Mouse (Mus musculus) hindbrain, postnatal 0 days (tissue): ENCODE data around the gene Mbtps2. TPM values are rescaled to one million over a fixed set of nuclear protein-coding genes. Genes with fewer than 3 reads are reported as not detected.

ENCODE experiments used
- ATAC-seq: fragments of 200-750 bp; cut with Nextera tagmentation; 2 replicates; pipeline ENCODE4 v1.8.0; 2017; ENCODE audit warnings: mild to moderate bottlenecking, moderate TSS enrichment, moderate library complexity
- DNase-seq: peaks from one replicate; pipeline ENCODE4 v3.0.0-alpha.2; 2015; ENCODE audit warnings: low spot score
- H3K27ac ChIP-seq: fragments of 300-500 bp; sonication (generic); 2 replicates; pipeline ENCODE4 v1.5.1; 2014; ENCODE audit warnings: mild to moderate bottlenecking
- H3K27me3 ChIP-seq: fragments of 300-500 bp; sonication (generic); 2 replicates; pipeline ENCODE4 v1.6.1; 2014; ENCODE audit warnings: low read length, mixed read lengths; ENCODE audit not compliant: insufficient read depth
- H3K36me3 ChIP-seq: fragments of 300-500 bp; sonication (generic); 2 replicates; pipeline ENCODE4 v1.6.1; 2014; ENCODE audit warnings: low read length, mixed read lengths; ENCODE audit not compliant: insufficient read depth
- H3K4me1 ChIP-seq: fragments of 300-500 bp; sonication (generic); 2 replicates; pipeline ENCODE4 v1.6.1; 2014; ENCODE audit warnings: antibody characterized with exemption, low read length, mixed read lengths; ENCODE audit not compliant: insufficient read depth
- H3K4me2 ChIP-seq: fragments of 300-500 bp; sonication (generic); 2 replicates; pipeline ENCODE4 v1.6.1; 2014; ENCODE audit warnings: low read depth, mild to moderate bottlenecking, low read length, moderate library complexity, mixed read lengths
- H3K4me3 ChIP-seq: fragments of 300-500 bp; sonication (generic); 2 replicates; pipeline ENCODE4 v1.5.1; 2014; ENCODE audit warnings: low read length
- H3K9ac ChIP-seq: fragments of 300-500 bp; sonication (generic); replicated peaks from 2 replicates; pipeline ENCODE4 v1.6.1; 2014; ENCODE audit warnings: mild to moderate bottlenecking, low read length, moderate library complexity, mixed read lengths
- H3K9me3 ChIP-seq: fragments of 300-500 bp; sonication (generic); 2 replicates; pipeline ENCODE4 v1.6.1; 2016; ENCODE audit warnings: low read length, mixed read lengths
- CTCF ChIP-seq: IDR thresholded peaks from 2 replicates; pipeline ENCODE4 v1.5.1; 2016; ENCODE audit warnings: antibody characterized with exemption, control low read depth, low read depth
- WGBS: fragments of 180-500 bp; shearing (Covaris S2); extraction: QIAGEN DNeasy Blood & Tissue Kit; methylation state at CpG from one replicate; pipeline ENCODE4 v1.1.7; 2014; 5-methylcytosine and 5-hydroxymethylcytosine counted together
- polyA plus RNA-seq: library from polyadenylated mRNA; unstranded; fragments of >200 nt; fragmentation: Nextera tagmentation; extraction: Ambion mirVana; gene quantifications from 2 replicates; pipeline ENCODE4 v1.2.1, GENCODE M21; 2015
- total RNA-seq: library from RNA; depleted of rRNA; stranded (reverse); fragments of >200 nt; gene quantifications from 2 replicates; pipeline ENCODE4 v1.2.3, GENCODE M21; 2014

The Mbtps2 gene
- total and polyA plus RNA-seq, 2 experiments from 2014 or later, result 14.5 to 21.6 TPM

DNA sequence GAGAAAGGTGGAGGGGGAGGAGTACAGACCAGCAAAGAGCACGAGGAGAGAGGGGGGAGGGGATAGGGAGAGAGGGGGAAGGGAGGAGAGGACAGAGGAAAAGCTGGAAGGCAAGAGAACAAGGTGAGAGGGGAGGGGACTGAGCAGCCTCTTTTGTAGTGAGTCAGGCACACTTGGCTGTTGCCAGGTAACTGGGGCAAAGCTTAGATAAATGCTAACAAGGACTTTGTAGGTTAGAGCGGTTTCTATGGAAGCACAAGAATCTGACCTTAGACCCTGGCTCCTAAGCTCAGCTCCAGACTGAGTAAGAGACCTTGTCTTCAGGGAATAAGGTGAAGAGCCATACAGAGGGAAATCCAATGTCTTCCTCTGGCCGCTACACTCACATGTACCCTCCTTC, 51.4 kb downstream of the Mbtps2 start:
- TF ChIP-seq CTCF, result no peak
- H3K4me1 ChIP-seq, result no peaks in the 10 kb centered on the region
- 20% methylated on average over 3 of the region's 3 CpGs for WGBS
- no peak overlapping the region for H3K27ac ChIP-seq
- no peaks in the 10 kb centered on the region for H3K9me3 ChIP-seq
- no peaks in the 10 kb centered on the region for H3K27me3 ChIP-seq
- H3K36me3 ChIP-seq, result no peaks in the 10 kb centered on the region
- DNase-seq (no peak), ATAC-seq (no peak)
- no peak overlapping the region for H3K4me3 ChIP-seq
- H3K4me2 ChIP-seq, result no peak overlapping the region
- H3K9ac ChIP-seq, result no peak overlapping the region

DNA sequence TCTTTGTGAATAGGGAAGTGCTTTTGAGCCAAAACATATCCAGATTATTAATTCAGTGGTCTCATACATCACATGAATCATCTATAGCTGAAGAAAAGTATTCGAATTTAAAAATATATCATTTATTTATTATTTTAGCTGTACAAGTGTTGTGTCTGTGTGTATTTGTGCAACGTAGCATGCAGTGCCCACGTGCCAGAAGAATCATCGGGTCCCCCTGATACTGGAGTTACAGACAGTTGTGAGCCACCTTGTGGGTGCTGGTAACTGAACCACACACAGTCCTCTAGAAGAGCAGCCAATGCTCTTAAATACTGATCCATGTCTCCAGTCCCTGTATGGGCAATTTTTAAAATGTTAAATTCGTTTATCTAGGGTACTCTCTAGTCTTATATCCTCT, 92.1 kb downstream of the Mbtps2 start:
- no peaks in the 10 kb centered on the region for H3K27me3 ChIP-seq
- WGBS, result 58% methylated on average over 5 of the region's 5 CpGs
- no peak for DNase-seq
- no peak overlapping the region for H3K27ac ChIP-seq
- H3K4me2 ChIP-seq, result no peak overlapping the region
- no peak for TF ChIP-seq CTCF
- H3K36me3 ChIP-seq, result no peaks in the 10 kb centered on the region
- no peak overlapping the region for H3K4me3 ChIP-seq
- no peaks in the 10 kb centered on the region for H3K9me3 ChIP-seq
- H3K4me1 ChIP-seq, result no peaks in the 10 kb centered on the region
- no peak for ATAC-seq
- no peak overlapping the region for H3K9ac ChIP-seq

- no peaks in the 10 kb centered on the region for H3K9me3 ChIP-seq
- ATAC-seq (no peak), DNase-seq (no peak)
- no peak overlapping the region for H3K9ac ChIP-seq
- 80% methylated on average over 1 of the region's 1 CpGs for WGBS
- H3K4me3 ChIP-seq, result no peak overlapping the region
- no peak overlapping the region for H3K27ac ChIP-seq
- H3K4me2 ChIP-seq, result no peak overlapping the region
- no peaks in the 10 kb centered on the region for H3K36me3 ChIP-seq
- no peaks in the 10 kb centered on the region for H3K4me1 ChIP-seq
- no peaks in the 10 kb centered on the region for H3K27me3 ChIP-seq
- TF ChIP-seq CTCF, result no peak
Measured at GRCm38 (mm10) chrX:157504506-157504905, 94.0 kb downstream of the Mbtps2 start.

- Histone ChIP-seq H3K4me3 (no peak overlapping the region), H3K9me3 (no peaks in the 10 kb centered on the region), H3K9ac (no peak overlapping the region), H3K36me3 (no peaks in the 10 kb centered on the region), H3K4me2 (no peak overlapping the region), H3K4me1 (no peaks in the 10 kb centered on the region), H3K27me3 (no peaks in the 10 kb centered on the region), H3K27ac (no peak overlapping the region)
- no peak for DNase-seq
- no peak for ATAC-seq
- WGBS, result 60% methylated on average over 2 of the region's 2 CpGs
- no peak for TF ChIP-seq CTCF
Measured at GRCm38 (mm10) chrX:157501871-157502270, 96.6 kb downstream of the Mbtps2 start.

GRCm38 (mm10) chrX:157500004-157500403, 98.5 kb downstream of the Mbtps2 start:
- no peak overlapping the region for H3K27ac ChIP-seq
- no peak overlapping the region for H3K4me3 ChIP-seq
- H3K4me2 ChIP-seq, result no peak overlapping the region
- no peaks in the 10 kb centered on the region for H3K9me3 ChIP-seq
- 77% methylated on average over 8 of the region's 8 CpGs for WGBS
- H3K9ac ChIP-seq, result no peak overlapping the region
- no peak for ATAC-seq
- H3K27me3 ChIP-seq, result no peaks in the 10 kb centered on the region
- no peak for TF ChIP-seq CTCF
- DNase-seq, result no peak
- no peaks in the 10 kb centered on the region for H3K4me1 ChIP-seq
- no peaks in the 10 kb centered on the region for H3K36me3 ChIP-seq

GRCm38 (mm10) chrX:157493159-157493558, 105.4 kb downstream of the Mbtps2 start:
- no peak for TF ChIP-seq CTCF

GRCm38 (mm10) chrX:157491944-157492726, 106.4 kb downstream of the Mbtps2 start, which contains the start of gene Sms:
TSS of gene Sms (minus strand) at chrX:157492287.
- Histone ChIP-seq H3K4me1 (no peaks in the 10 kb centered on the region), H3K27ac (peak within 1 kb of the TSS; percentile 91), H3K27me3 (no peaks in the 10 kb centered on the region), H3K4me3 (peak within 1 kb of the TSS; percentile 56), H3K9ac (peak within 1 kb of the TSS; percentile 67), H3K36me3 (no peaks in the 10 kb centered on the region), H3K9me3 (no peaks in the 10 kb centered on the region), H3K4me2 (peak within 1 kb of the TSS; percentile 59)
- DNase-seq (peak; percentile 77), ATAC-seq (peak; percentile 86)
- WGBS, result 27% methylated on average over 43 of the region's 45 CpGs
- no peak for TF ChIP-seq CTCF

More at GRCm38 (mm10) chrX:157493159-157493558, 105.4 kb downstream of the Mbtps2 start:
- Histone ChIP-seq H3K9me3 (no peaks in the 10 kb centered on the region), H3K4me3 (no peak overlapping the region), H3K9ac (no peak overlapping the region), H3K27ac (no peak overlapping the region), H3K4me1 (no peaks in the 10 kb centered on the region), H3K4me2 (no peak overlapping the region), H3K36me3 (no peaks in the 10 kb centered on the region), H3K27me3 (no peaks in the 10 kb centered on the region)
- WGBS, result 83% methylated on average over 4 of the region's 4 CpGs
- DNase-seq (no peak), ATAC-seq (no peak)
